ENCODE assay signal across 8 mouse cellular contexts in genomic region chr3:124320398-124320797, GRCm38 (mm10). TPM values are rescaled to one million over a fixed set of nuclear protein-coding genes. Genes with fewer than 3 reads are reported as not detected.
A peak's percentile ranks its signal among the peaks of the same experiment; 100 is the strongest.
DNase-seq lines count a peak whose midpoint lies in the region; ATAC-seq and TF ChIP-seq lines count a peak whose summit lies in the region.

No protein-coding gene starts in this region.

- 19% methylated on average over 2 of the region's 2 CpGs for WGBS in limb, embryonic 11.5 days
- 13% methylated on average over 2 of the region's 2 CpGs for WGBS in small intestine, adult 2 months

- ATAC-seq in megakaryocyte, adult 5-6 weeks (ENCODE audit: poor library complexity, severe bottlenecking), result no peak
- ATAC-seq in limb, embryonic 11.5 days (ENCODE audit: insufficient number of reproducible peaks, low FRiP score, low TSS enrichment, low read depth), result no peak
- ATAC-seq in monocyte, adult 5-6 weeks (replicated peaks; ENCODE audit: insufficient number of reproducible peaks, low FRiP score, low TSS enrichment, poor library complexity, severe bottlenecking), result no peak
- no peak for ATAC-seq in erythroid progenitor cell, adult 5-6 weeks (replicated peaks; ENCODE audit: low FRiP score, poor library complexity, severe bottlenecking)

- no peak overlapping the region for H3K27ac ChIP-seq in limb, embryonic 11.5 days (replicated peaks; ENCODE audit: low read depth, low read length)
- H3K27ac ChIP-seq in small intestine, adult 2 months (ENCODE audit: insufficient read depth, low read depth, low read length), result no peak overlapping the region

- H3K9ac ChIP-seq in limb, embryonic 11.5 days (ENCODE audit: low read length), result peak overlapping the region; percentile 66

- H3K9me3 ChIP-seq in megakaryocyte, embryonic 14.5 days, result peaks cover 14% of the 10 kb centered on the region
- no peaks in the 10 kb centered on the region for H3K9me3 ChIP-seq in limb, embryonic 11.5 days (ENCODE audit: control insufficient read depth, low read length)

- peak; percentile 25 for DNase-seq in embryo, embryonic 10.5 days (ENCODE audit: low spot score)
- no peak for DNase-seq in embryo, embryonic 9.5 days (ENCODE audit: extremely low spot score)
- DNase-seq in limb, embryonic 11.5 days (ENCODE audit: low spot score), result no peak

- no peak for TF ChIP-seq POLR2A in small intestine, adult 2 months (IDR thresholded peaks at IDR 0.05; ENCODE audit: low read depth, low read length)

- H3K4me3 ChIP-seq in megakaryocyte, embryonic 14.5 days (replicated peaks), result peak overlapping the region; percentile 69
- H3K4me3 ChIP-seq in limb, embryonic 11.5 days (ENCODE audit: low read depth, low read length), result peak overlapping the region; percentile 47
- H3K4me3 ChIP-seq in small intestine, adult 2 months (ENCODE audit: low read depth, low read length), result peak overlapping the region; percentile 58

- H3K4me1 ChIP-seq in megakaryocyte, embryonic 14.5 days, result peaks cover 6% of the 10 kb centered on the region; the same call in 1 of the 2 replicates
- no peaks in the 10 kb centered on the region for H3K4me1 ChIP-seq in limb, embryonic 11.5 days (ENCODE audit: control insufficient read depth, insufficient read depth, low read length)
- H3K4me1 ChIP-seq in small intestine, adult 2 months (ENCODE audit: control insufficient read depth, insufficient read depth, insufficient read length, low read length), result no peaks in the 10 kb centered on the region

- peak overlapping the region; percentile 64 for H3K4me2 ChIP-seq in limb, embryonic 11.5 days (ENCODE audit: low read depth, severe bottlenecking)

- TF ChIP-seq CTCF in small intestine, adult 2 months (IDR thresholded peaks at IDR 0.05; ENCODE audit: extremely low read depth, insufficient read length, insufficient replicate concordance, low read depth, low read length), result no peak

- H3K27me3 ChIP-seq in megakaryocyte, embryonic 14.5 days (replicated peaks), result peaks cover 8% of the 10 kb centered on the region
- H3K27me3 ChIP-seq in limb, embryonic 11.5 days (ENCODE audit: control insufficient read depth, insufficient read depth, low read length), result no peaks in the 10 kb centered on the region
- no peaks in the 10 kb centered on the region for H3K27me3 ChIP-seq in small intestine, adult 2 months (ENCODE audit: control insufficient read depth, insufficient read depth, low read length)

- no peaks in the 10 kb centered on the region for H3K36me3 ChIP-seq in megakaryocyte, embryonic 14.5 days (replicated peaks; ENCODE audit: low read length)
- no peaks in the 10 kb centered on the region for H3K36me3 ChIP-seq in limb, embryonic 11.5 days (ENCODE audit: control insufficient read depth, insufficient read depth, low read length)
- no peaks in the 10 kb centered on the region for H3K36me3 ChIP-seq in small intestine, adult 2 months (ENCODE audit: control insufficient read depth, insufficient read depth, low read length)

RNA-seq across cellular contexts. Expression of gene Tram1l1, which starts 0.3 kb away (rescaled TPM):
- not detected in 2 replicates for polyA plus RNA-seq in megakaryocyte, embryonic 14.5 days (2012; ENCODE audit: insufficient read depth, low replicate concordance)
- total RNA-seq in megakaryocyte, adult 5-6 weeks (2015), result not detected in 2 replicates
- not detected in 2 replicates for total RNA-seq in megakaryocyte, adult 5-6 weeks (2017)
- 10.7 and 11.4 TPM in 2 replicates for polyA plus RNA-seq in limb, embryonic 11.5 days (2014; fragmentation: Nextera tagmentation; extraction: Ambion mirVana)
- 0.10 and 0.19 TPM in 2 replicates for polyA plus RNA-seq in small intestine, adult 2 months (2012; rRNA removed)
- total RNA-seq in monocyte, adult 5-6 weeks (2017), result not detected in 3 replicates
- not detected in 2 replicates for total RNA-seq in erythroid progenitor cell, adult 5-6 weeks (2015; ENCODE audit: low replicate concordance)
- total RNA-seq in erythroid progenitor cell, adult 5-6 weeks (2017; ENCODE audit: low replicate concordance), result not detected in 2 replicates
